Mouse (Mus musculus) spleen, postnatal 4 days (tissue): ENCODE data around the gene Tfpi2.

Experiments
- DNase-seq, 2 experiments: peaks; one replicate each; pipeline ENCODE4 v3.0.0; 2022; ENCODE audit warnings: low spot score in 2 of 2

Gene Tfpi2

GRCm38 (mm10) chr6:3916015-3916414, 72.7 kb downstream of the Tfpi2 start:
- no peak for DNase-seq
